Comparison of ENCODE assay signal across 24 mouse cellular contexts in genomic region chr6:97956636-97957035, GRCm38 (mm10).
DNase-seq lines count a peak whose midpoint lies in the region; ATAC-seq and TF ChIP-seq lines count a peak whose summit lies in the region.
"Had no signal": no experiment of that assay in that cellular context is flagged by ENCODE, and none has a peak within 500 bp of the region (broad histone marks: within the 10 kb centered on the region; RNA-seq: fewer than 3 reads in every experiment).

No protein-coding gene starts in this region.

- no peak for DNase-seq in kidney, postnatal 14 days
- DNase-seq in ES-CJ7 (ENCODE audit: low read depth, low spot score) (peak; percentile 94), ZHBTc4 (ENCODE audit: low read depth, low spot score) (peak; percentile 95)
- DNase-seq in stomach, postnatal 0 days (ENCODE audit: low spot score) = peak; percentile 31
- DNase-seq in cerebellum, postnatal 36 days = no peak
- DNase-seq in layer of hippocampus, postnatal 14 days (ENCODE audit: low spot score in 2 of 2) = no peak
- DNase-seq: adrenal gland, adult 8-10 months; B cell, adult 2 months; cerebellum, adult 11-12 months; cerebellum, postnatal 10 days; gastrocnemius, postnatal 36 days; heart, postnatal 36 days; liver, embryonic 13.5 days; lung, embryonic 14.5 days; right cerebral cortex, postnatal 14 days; thymus, postnatal 14 days had no signal

- H3K4me3 ChIP-seq in kidney, embryonic 15.5 days (replicated peaks) = no peak overlapping the region
- H3K4me3 ChIP-seq in stomach, postnatal 0 days (ENCODE audit: low read depth, low read length) = no peak overlapping the region
- H3K4me3 ChIP-seq: embryonic facial prominence, embryonic 12.5 days; forebrain, embryonic 12.5 days; heart, embryonic 15.5 days; liver, embryonic 13.5 days; midbrain, embryonic 13.5 days had no signal

- no peak overlapping the region for H3K4me2 ChIP-seq in kidney, embryonic 15.5 days
- H3K4me2 ChIP-seq in stomach, postnatal 0 days (replicated peaks; ENCODE audit: low read depth) = no peak overlapping the region
- H3K4me2 ChIP-seq: embryonic facial prominence, embryonic 12.5 days; forebrain, embryonic 12.5 days; heart, embryonic 15.5 days; hindbrain, embryonic 14.5 days; liver, embryonic 13.5 days; lung, embryonic 14.5 days; midbrain, embryonic 13.5 days had no signal

- peaks cover 15% of the 10 kb centered on the region; the same call in 1 of the 2 replicates for H3K4me1 ChIP-seq in kidney, embryonic 15.5 days
- no peaks in the 10 kb centered on the region for H3K4me1 ChIP-seq in stomach, postnatal 0 days (replicated peaks; ENCODE audit: control insufficient read depth, insufficient read depth)
- H3K4me1 ChIP-seq: embryonic facial prominence, embryonic 12.5 days; forebrain, embryonic 12.5 days; liver, embryonic 13.5 days; midbrain, embryonic 13.5 days had no signal

- H3K36me3 ChIP-seq in kidney, embryonic 15.5 days = no peaks in the 10 kb centered on the region
- no peaks in the 10 kb centered on the region for H3K36me3 ChIP-seq in stomach, postnatal 0 days (ENCODE audit: control insufficient read depth, insufficient read depth, low read length)
- H3K36me3 ChIP-seq: embryonic facial prominence, embryonic 12.5 days; forebrain, embryonic 12.5 days; heart, embryonic 15.5 days; liver, embryonic 13.5 days; midbrain, embryonic 13.5 days had no signal

- peak overlapping the region; percentile 70 for H3K27ac ChIP-seq in kidney, embryonic 15.5 days
- no peak overlapping the region for H3K27ac ChIP-seq in stomach, postnatal 0 days (replicated peaks)
- H3K27ac ChIP-seq: embryonic facial prominence, embryonic 12.5 days; forebrain, embryonic 12.5 days; heart, embryonic 15.5 days; hindbrain, embryonic 14.5 days; liver, embryonic 13.5 days; midbrain, embryonic 13.5 days had no signal

- H3K9me3 ChIP-seq in kidney, embryonic 15.5 days (replicated peaks) = no peaks in the 10 kb centered on the region
- H3K9me3 ChIP-seq in stomach, postnatal 0 days (ENCODE audit: control insufficient read depth, low read length) = no peaks in the 10 kb centered on the region
- H3K9me3 ChIP-seq: embryonic facial prominence, embryonic 12.5 days; forebrain, embryonic 12.5 days; heart, embryonic 15.5 days; liver, embryonic 13.5 days; midbrain, embryonic 13.5 days had no signal

- WGBS in kidney, embryonic 15.5 days = 55% methylated on average over 10 of the region's 10 CpGs
- 74% methylated on average over 10 of the region's 10 CpGs for whole genome bisulfite sequencing in stomach, postnatal 0 days

- H3K9ac ChIP-seq in kidney, embryonic 15.5 days = no peak overlapping the region
- no peak overlapping the region for H3K9ac ChIP-seq in stomach, postnatal 0 days (ENCODE audit: low read length)
- H3K9ac ChIP-seq: embryonic facial prominence, embryonic 12.5 days; forebrain, embryonic 12.5 days; heart, embryonic 15.5 days; hindbrain, embryonic 14.5 days; liver, embryonic 13.5 days; lung, embryonic 14.5 days; midbrain, embryonic 13.5 days had no signal

- no peak for ATAC-seq in kidney, embryonic 15.5 days (replicated peaks; ENCODE audit: low FRiP score)
- ATAC-seq in stomach, postnatal 0 days (ENCODE audit: low FRiP score, low TSS enrichment) = 0 out of 2 replicates have a peak, but pooled peaks have one; percentile 35
- ATAC-seq: inflammation-experienced regulatory T-cells, adult 6 months; midbrain, embryonic 13.5 days had no signal

- no peak for TF ChIP-seq CTCF in stomach, postnatal 0 days (IDR thresholded peaks at IDR 0.05; ENCODE audit: low read depth)

- no peak for TF ChIP-seq EP300 in stomach, postnatal 0 days (optimal IDR thresholded peaks at IDR 0.05)

- no peaks in the 10 kb centered on the region for H3K27me3 ChIP-seq in kidney, embryonic 15.5 days
- no peaks in the 10 kb centered on the region for H3K27me3 ChIP-seq in stomach, postnatal 0 days (ENCODE audit: control insufficient read depth, insufficient read depth, low read length)
- H3K27me3 ChIP-seq: CH12.LX; embryonic facial prominence, embryonic 12.5 days; heart, embryonic 15.5 days; liver, embryonic 13.5 days; midbrain, embryonic 13.5 days had no signal

Comparison
In these comparisons a context has a peak if more than half of its experiments do, and no peak if none do; other contexts are left out.
1. DNase-seq: peak in ES-CJ7 (single experiment), ZHBTc4 (single experiment) and stomach, postnatal 0 days (single experiment); none in kidney, postnatal 14 days (single experiment), cerebellum, postnatal 36 days (0 of 2) and layer of hippocampus, postnatal 14 days (0 of 2).